Mouse (Mus musculus) cortical plate, adult 2 months (tissue): ENCODE measurements at regions not wholly inside any gene's neighbourhood (a gene's known extent, or its start where the extent isn't known, plus 50 kb on each side); places are given as distances from the start of the nearest gene placed in this dataset.

Experiments
- H3K27ac ChIP-seq: fragments of 200-500 bp; 2 replicates; pipeline ENCODE4 v1.5.1; 2012; ENCODE audit warnings: low read length, control low read depth, inconsistent platforms; ENCODE audit not compliant: insufficient read depth
- H3K4me1 ChIP-seq: fragments of 200-500 bp; 2 replicates; pipeline ENCODE4 v1.6.1; 2011; ENCODE audit warnings: low read length; ENCODE audit not compliant: control insufficient read depth, insufficient read depth
- H3K4me3 ChIP-seq: fragments of 200-500 bp; 2 replicates; pipeline ENCODE4 v1.5.1; 2011; ENCODE audit warnings: mild to moderate bottlenecking, low read length, control low read depth; ENCODE audit not compliant: insufficient read depth
- CTCF ChIP-seq: fragments of 200-500 bp; IDR thresholded peaks from 2 replicates; pipeline ENCODE4 v1.5.1; 2011; ENCODE audit warnings: mild to moderate bottlenecking, control low read depth, low read length; ENCODE audit not compliant: insufficient read depth; ENCODE audit errors: extremely low read depth
- POLR2A ChIP-seq: fragments of 200-500 bp; IDR thresholded peaks from 2 replicates; pipeline ENCODE4 v1.6.1; 2011; ENCODE audit warnings: mild to moderate bottlenecking, low read length, control low read depth; ENCODE audit not compliant: insufficient read depth; ENCODE audit errors: extremely low read depth

DNA sequence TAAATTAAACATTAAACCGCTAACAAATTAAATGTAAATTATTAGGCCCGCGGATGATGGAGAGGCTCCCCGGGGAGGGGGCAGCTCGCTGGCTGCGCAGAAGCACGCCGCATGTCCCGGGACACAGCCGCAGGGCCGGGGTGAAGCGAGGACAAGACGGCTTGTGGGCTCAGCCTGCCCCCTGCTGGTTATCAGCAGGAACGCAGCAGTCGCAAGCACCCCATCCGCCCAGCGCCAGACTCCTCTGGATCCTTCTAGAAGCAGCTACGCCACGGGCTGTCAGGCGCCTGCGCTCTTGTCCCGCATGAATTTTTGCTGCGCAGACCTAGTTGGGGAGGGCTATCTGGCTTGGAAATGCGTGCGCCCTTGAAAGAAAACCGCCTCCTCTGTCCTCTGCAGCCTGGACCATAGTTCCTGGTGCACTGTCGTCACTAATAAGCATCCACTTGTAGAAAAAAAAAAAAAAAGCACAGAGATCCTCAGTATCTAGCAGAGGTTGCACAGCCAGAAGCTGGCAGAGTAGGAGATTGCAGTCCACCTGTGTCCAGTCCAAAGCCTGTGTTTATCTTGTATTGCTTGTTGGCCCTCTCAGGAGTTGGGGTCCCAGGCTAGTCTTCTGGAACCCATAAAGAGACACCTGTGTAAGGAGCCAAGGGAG lies 73.4 kb upstream of the Ppp2r5c start:
- H3K4me3 ChIP-seq, result no peak overlapping the region
- no peak overlapping the region for H3K27ac ChIP-seq
- TF ChIP-seq CTCF (peak; percentile 81), POLR2A (no peak)
- H3K4me1 ChIP-seq, result no peaks in the 10 kb centered on the region

DNA sequence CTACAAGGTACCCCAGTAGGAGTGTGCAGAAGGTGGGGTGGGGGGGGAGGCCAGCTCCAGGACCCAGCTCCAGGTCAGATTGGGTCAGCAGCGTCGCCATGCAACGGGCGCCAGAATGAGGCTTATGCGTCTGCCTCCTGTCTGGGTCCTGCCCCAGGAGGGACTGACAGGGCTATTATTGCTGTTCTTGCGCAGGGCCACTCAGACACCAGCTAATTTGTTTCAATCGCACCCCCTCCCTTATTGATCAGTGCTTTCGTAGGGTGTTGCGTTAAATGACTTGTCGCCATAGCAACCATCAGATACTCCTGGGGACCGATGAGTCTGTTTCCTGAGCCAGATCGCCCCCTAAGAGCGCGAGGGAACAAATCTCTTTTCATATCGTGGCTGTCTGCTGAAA lies 71.8 kb upstream of the Ppp2r5c start:
- Histone ChIP-seq H3K4me1 (no peaks in the 10 kb centered on the region), H3K4me3 (no peak overlapping the region), H3K27ac (no peak overlapping the region)
- no peak for TF ChIP-seq POLR2A
- no peak for TF ChIP-seq CTCF

DNA sequence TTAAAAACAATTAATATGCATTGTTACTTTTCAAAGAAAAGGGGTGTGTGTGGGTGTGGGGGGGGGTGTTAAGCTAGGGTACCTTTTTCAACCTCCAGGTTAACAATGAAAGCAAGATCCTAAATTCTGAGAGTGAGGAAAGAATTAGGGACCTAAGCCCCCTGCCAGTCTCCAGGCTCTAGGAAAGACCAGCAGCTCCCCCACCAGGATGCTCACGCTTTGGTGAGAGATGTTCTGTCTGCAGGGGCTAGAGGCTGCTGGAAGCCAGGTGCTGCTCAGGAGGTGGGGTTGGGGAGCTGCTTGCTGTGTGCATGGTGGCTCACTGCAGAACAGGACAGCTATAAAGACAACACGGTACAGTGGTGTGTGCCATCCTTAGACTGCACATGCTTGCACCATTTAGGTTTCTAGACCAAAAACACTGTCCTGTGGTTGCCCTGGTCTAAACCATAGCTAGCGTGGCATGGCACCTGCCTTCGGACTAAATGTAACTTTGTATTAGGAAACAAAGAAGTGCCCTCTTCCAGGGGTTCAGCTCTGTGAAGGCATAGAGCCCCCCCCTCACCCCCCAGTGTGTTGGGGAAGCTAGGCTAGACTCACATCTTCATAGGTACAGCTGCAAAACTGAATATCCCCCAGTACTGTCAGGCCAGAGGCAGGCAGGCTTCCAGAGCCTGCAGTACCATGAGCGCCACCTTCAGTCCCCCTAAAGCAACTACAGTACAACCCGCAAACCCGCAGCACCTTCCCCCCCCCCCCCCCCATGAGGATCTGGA lies 70.7 kb upstream of the Ppp2r5c start:
- Histone ChIP-seq H3K4me3 (no peak overlapping the region), H3K4me1 (no peaks in the 10 kb centered on the region), H3K27ac (no peak overlapping the region)
- no peak for TF ChIP-seq POLR2A
- TF ChIP-seq CTCF, result peak; percentile 49

DNA sequence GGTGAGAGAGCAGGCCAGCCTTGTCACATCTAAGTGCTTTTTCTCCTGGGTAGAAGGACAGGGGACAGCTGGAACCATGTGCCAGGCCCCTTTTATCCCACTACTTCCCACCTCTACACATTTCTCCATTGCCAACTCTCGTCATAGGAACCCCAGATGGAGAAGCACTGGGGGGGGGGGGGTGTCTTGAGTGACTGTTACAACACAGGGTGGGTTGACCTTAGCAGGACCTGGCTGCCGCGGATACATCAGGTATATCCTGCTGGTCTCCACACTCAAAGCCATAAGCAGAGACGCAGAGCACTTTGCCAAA lies 70.1 kb upstream of the Ppp2r5c start:
- no peak overlapping the region for H3K27ac ChIP-seq
- H3K4me3 ChIP-seq, result no peak overlapping the region
- TF ChIP-seq CTCF (no peak), POLR2A (no peak)
- no peaks in the 10 kb centered on the region for H3K4me1 ChIP-seq

DNA sequence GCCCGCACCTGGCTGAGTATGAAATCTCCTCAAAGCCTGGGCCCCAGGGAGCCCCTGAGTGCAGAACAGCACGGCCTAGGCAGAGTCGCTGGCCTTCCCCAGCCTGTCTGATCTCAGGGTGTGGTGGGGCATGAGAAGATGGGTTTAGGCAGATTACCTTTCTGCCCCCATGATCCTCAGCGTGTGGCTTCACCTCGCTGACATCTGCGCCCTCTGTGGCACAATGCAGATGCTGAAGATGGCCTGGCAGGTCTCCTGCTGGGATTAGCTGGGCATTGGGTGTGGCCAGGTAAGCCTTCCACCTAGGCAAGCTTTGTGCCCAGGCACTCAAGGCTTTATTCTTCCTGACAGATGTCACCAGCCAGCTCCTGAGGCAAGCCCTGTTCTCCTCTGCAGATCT lies 69.6 kb upstream of the Ppp2r5c start:
- Histone ChIP-seq H3K27ac (no peak overlapping the region), H3K4me1 (no peaks in the 10 kb centered on the region), H3K4me3 (no peak overlapping the region)
- TF ChIP-seq POLR2A (no peak), CTCF (no peak)

DNA sequence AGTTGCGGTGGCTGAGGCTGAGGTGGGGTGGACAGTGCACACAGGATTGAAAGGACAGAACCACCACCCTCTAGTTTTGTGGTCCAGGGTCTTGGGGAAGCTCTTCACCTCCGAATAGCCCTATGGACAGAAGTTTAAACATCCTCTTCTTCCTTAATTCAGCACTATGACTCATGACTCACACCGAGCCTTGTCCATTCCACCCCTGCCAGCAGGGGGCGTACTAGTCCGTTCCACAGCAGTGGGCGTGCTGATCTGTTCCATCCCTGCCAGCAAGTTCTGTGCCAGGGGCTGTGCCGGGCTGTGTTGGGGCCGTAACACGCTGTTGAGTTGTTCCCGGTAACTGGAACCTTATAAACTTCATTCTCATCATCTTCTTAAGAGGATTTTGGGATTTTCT lies 69.2 kb upstream of the Ppp2r5c start:
- H3K27ac ChIP-seq, result no peak overlapping the region
- no peaks in the 10 kb centered on the region for H3K4me1 ChIP-seq
- no peak overlapping the region for H3K4me3 ChIP-seq
- TF ChIP-seq CTCF (peak; percentile 47), POLR2A (no peak)

DNA sequence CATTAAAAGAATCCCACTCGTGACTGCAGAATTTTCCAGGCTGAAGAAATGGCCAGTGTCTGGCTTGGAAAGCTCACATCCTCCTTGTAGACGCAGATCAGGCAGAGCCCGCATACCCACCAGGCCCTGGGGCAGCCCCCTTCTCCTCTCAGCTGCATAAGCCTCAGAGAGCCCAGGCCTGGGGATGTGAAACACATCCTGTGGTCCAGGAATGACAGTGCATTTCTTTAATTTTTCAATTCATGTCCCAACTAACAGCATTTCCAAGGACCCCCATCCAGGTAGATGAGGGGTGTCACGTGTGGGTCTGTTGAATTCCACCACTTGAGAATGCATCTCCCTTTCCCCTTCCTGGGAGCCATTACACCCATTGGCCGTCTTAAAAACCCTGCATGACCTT lies 68.6 kb upstream of the Ppp2r5c start:
- TF ChIP-seq POLR2A, result no peak
- TF ChIP-seq CTCF, result no peak
- Histone ChIP-seq H3K4me3 (no peak overlapping the region), H3K27ac (no peak overlapping the region), H3K4me1 (no peaks in the 10 kb centered on the region)

DNA sequence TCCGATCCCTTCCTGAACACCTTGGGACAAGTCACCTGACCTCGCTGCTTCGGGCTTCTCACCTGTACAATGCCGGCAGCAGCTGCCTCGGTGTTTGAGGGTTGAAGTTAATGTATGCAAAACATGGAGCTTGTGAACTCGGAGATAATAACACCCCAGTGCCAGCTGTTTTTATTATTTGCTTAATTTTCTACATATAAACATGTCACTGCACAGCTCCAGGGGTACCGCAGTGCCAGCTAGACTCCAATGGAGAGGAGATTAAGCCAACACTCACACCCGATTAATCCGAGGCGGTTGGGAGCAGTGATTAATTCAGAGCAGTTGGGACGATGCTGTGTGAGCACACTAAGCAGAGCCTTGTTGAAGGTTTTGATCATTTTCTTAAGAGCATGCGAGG lies 67.2 kb upstream of the Ppp2r5c start:
- Histone ChIP-seq H3K27ac (no peak overlapping the region), H3K4me1 (no peaks in the 10 kb centered on the region), H3K4me3 (no peak overlapping the region)
- TF ChIP-seq CTCF, result no peak
- no peak for TF ChIP-seq POLR2A

DNA sequence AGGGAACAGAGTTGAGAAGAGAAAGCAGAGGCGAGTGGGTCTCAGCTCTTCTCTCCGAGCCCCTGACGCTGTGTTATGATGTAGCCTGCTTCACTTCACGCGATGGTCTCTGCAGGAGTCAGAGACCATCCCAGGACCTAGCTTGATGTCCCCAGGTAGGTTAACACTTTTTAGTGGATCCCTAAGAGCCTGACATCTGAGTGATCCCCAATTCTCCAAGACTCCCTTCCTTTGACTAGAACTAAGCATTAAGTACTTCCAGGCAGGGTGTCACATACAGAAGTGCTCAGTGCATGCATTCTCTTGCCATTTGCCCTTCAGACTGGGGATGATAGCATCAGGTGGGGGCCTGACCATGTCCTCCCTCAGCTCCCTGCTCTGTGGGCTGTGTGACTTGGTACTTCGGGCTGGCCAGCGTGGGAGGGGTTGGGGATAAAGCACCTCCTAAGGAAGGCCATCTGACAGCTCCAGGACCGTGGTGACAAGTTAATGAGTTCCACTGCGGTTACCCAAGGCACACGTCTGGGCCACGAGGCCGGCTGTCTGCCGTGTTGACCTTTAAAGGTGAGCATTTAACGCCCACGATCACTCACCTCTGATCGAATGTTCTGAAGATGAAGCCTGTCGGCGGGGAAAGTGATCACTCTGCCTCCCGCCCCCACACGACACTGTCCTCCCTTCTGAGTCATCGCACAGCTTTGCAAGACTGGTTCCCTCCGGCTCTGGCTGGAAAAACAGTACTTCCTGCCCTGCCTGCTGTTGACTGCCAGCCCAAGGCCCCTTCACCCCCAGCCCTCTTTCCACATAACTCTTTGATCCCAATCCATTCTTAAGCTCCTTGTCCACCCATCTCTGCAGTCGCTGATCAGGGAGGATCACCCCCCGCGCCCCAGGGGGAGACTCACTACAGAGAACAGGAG lies 65.8 kb upstream of the Ppp2r5c start:
- Histone ChIP-seq H3K4me3 (no peak overlapping the region), H3K4me1 (peaks cover 1% of the 10 kb centered on the region; the same call in 1 of the 2 replicates), H3K27ac (no peak overlapping the region)
- no peak for TF ChIP-seq CTCF
- TF ChIP-seq POLR2A, result no peak

DNA sequence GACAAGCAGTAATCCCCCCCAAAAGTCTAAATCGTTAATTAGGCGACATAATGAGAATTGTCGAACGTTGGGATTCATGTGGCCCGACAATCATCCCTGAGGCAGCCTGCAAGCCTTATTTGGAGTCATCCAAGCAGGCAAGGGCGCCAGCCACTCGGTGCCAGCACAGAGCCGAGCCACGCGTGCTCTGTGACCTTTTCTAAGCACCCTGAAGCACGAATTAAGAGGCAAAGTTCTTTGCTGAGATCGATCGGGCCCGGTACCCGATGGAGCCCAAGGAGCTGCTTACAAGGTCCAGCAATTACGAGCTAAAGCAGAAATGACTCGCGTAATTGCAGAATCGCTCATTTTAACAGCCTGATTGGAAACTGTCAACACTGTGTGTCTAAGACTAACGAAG lies 61.9 kb upstream of the Ppp2r5c start:
- H3K27ac ChIP-seq, result no peak overlapping the region
- TF ChIP-seq POLR2A (no peak), CTCF (no peak)
- no peak overlapping the region for H3K4me3 ChIP-seq
- H3K4me1 ChIP-seq, result peaks cover 1% of the 10 kb centered on the region; the same call in 1 of the 2 replicates
